Mouse (Mus musculus): ENCODE results near the gene Tprkb. TPM values are rescaled to one million over a fixed set of nuclear protein-coding genes. Genes with fewer than 3 reads are reported as not detected.
"Not testable (repeated sequence)": the region's sequence is repeated elsewhere in the genome, so short reads cannot be mapped to it uniquely, and the experiment has no call there.

Tprkb gene
- polyA plus RNA-seq, 1 experiment from 2014 or later: 19.7 TPM

GRCm38 (mm10) chr6:85942469-85942868 lies 30.8 kb downstream of the Tprkb start:
- 93% methylated on average over 3 of the region's 3 CpGs for WGBS
- Histone ChIP-seq H3K27me3 (replicated peaks) (no peaks in the 10 kb centered on the region), H3K36me3 (peaks cover 59% of the 10 kb centered on the region)

GRCm38 (mm10) chr6:85948549-85948948 lies 36.9 kb downstream of the Tprkb start:
- no peak overlapping the region for H3K27ac ChIP-seq (replicated peaks)
- no peak overlapping the region for H3K4me3 ChIP-seq
- no peak overlapping the region for H3K4me2 ChIP-seq
- H3K36me3 ChIP-seq: peaks cover 97% of the 10 kb centered on the region
- ATAC-seq (ENCODE audit: extremely low read depth, insufficient number of reproducible peaks, low FRiP score, low TSS enrichment): no peak
- no peaks in the 10 kb centered on the region for H3K4me1 ChIP-seq
- no peaks in the 10 kb centered on the region for H3K27me3 ChIP-seq (replicated peaks)
- WGBS: 81% methylated on average over 6 of the region's 6 CpGs
- H3K9me3 ChIP-seq: no peaks in the 10 kb centered on the region
- H3K9ac ChIP-seq: no peak overlapping the region

More at GRCm38 (mm10) chr6:85942469-85942868, 30.8 kb downstream of the Tprkb start:
- H3K4me3 ChIP-seq: no peak overlapping the region
- H3K9me3 ChIP-seq: no peaks in the 10 kb centered on the region
- no peak overlapping the region for H3K4me2 ChIP-seq
- H3K27ac ChIP-seq (replicated peaks): no peak overlapping the region
- ATAC-seq (ENCODE audit: extremely low read depth, insufficient number of reproducible peaks, low FRiP score, low TSS enrichment): no peak
- peaks cover 3% of the 10 kb centered on the region for H3K4me1 ChIP-seq
- no peak overlapping the region for H3K9ac ChIP-seq

- no peak overlapping the region for H3K4me2 ChIP-seq
- no peak for ATAC-seq (ENCODE audit: extremely low read depth, insufficient number of reproducible peaks, low FRiP score, low TSS enrichment)
- H3K4me3 ChIP-seq: no peak overlapping the region
- H3K9ac ChIP-seq: no peak overlapping the region
- peaks cover 58% of the 10 kb centered on the region for H3K36me3 ChIP-seq
- peaks cover 26% of the 10 kb centered on the region for H3K4me1 ChIP-seq
- no peaks in the 10 kb centered on the region for H3K9me3 ChIP-seq
- H3K27me3 ChIP-seq (replicated peaks): no peaks in the 10 kb centered on the region
- WGBS: 78% methylated on average over 3 of the region's 3 CpGs
- H3K27ac ChIP-seq (replicated peaks): no peak overlapping the region
Observed at GRCm38 (mm10) chr6:85957581-85957980, 45.9 kb downstream of the Tprkb start.

- WGBS: under 1% methylated on average over 67 of the region's 70 CpGs
- Histone ChIP-seq H3K36me3 (peaks cover 25% of the 10 kb centered on the region), H3K4me2 (peak within 1 kb of the TSS; percentile 89), H3K27me3 (replicated peaks) (no peaks in the 10 kb centered on the region), H3K4me1 (peaks cover 34% of the 10 kb centered on the region), H3K27ac (replicated peaks) (peak within 1 kb of the TSS; percentile 100), H3K9me3 (no peaks in the 10 kb centered on the region), H3K9ac (peak within 1 kb of the TSS; percentile 95), H3K4me3 (peak within 1 kb of the TSS; percentile 93)
- ATAC-seq (ENCODE audit: extremely low read depth, insufficient number of reproducible peaks, low FRiP score, low TSS enrichment): peak; percentile 90
Observed at GRCm38 (mm10) chr6:85961101-85962091, 49.7 kb downstream of the Tprkb start, which contains the start of gene Dusp11. Gene Dusp11 (minus strand): TSS chr6:85961667.

GRCm38 (mm10) chr6:85966081-85966480 lies 54.4 kb downstream of the Tprkb start:
- WGBS: 35% methylated on average over 6 of the region's 6 CpGs
- H3K27me3 ChIP-seq (replicated peaks); H3K9ac ChIP-seq; H3K4me3 ChIP-seq; H3K9me3 ChIP-seq; ATAC-seq (ENCODE audit: extremely low read depth, insufficient number of reproducible peaks, low FRiP score, low TSS enrichment); H3K4me2 ChIP-seq; H3K27ac ChIP-seq (replicated peaks); H3K36me3 ChIP-seq: not testable (repeated sequence)
- peaks cover 24% of the 10 kb centered on the region for H3K4me1 ChIP-seq

GRCm38 (mm10) chr6:85966686-85967085 lies 55.0 kb downstream of the Tprkb start:
- Histone ChIP-seq H3K4me2 (no peak overlapping the region), H3K27me3 (replicated peaks) (no peaks in the 10 kb centered on the region), H3K27ac (replicated peaks) (no peak overlapping the region)

GRCm38 (mm10) chr6:85969889-85970288 lies 58.2 kb downstream of the Tprkb start:
- Histone ChIP-seq H3K4me1 (peaks cover 33% of the 10 kb centered on the region), H3K9ac (no peak overlapping the region), H3K36me3 (no peaks in the 10 kb centered on the region), H3K9me3 (no peaks in the 10 kb centered on the region), H3K4me2 (no peak overlapping the region), H3K4me3 (no peak overlapping the region), H3K27ac (replicated peaks) (no peak overlapping the region), H3K27me3 (replicated peaks) (no peaks in the 10 kb centered on the region)
- ATAC-seq (ENCODE audit: extremely low read depth, insufficient number of reproducible peaks, low FRiP score, low TSS enrichment): no peak
- WGBS: 43% methylated on average over 2 of the region's 2 CpGs

More at GRCm38 (mm10) chr6:85966686-85967085, 55.0 kb downstream of the Tprkb start:
- H3K36me3 ChIP-seq: no peaks in the 10 kb centered on the region
- peaks cover 24% of the 10 kb centered on the region for H3K4me1 ChIP-seq
- 77% methylated on average over 4 of the region's 4 CpGs for WGBS
- no peak overlapping the region for H3K4me3 ChIP-seq
- ATAC-seq (ENCODE audit: extremely low read depth, insufficient number of reproducible peaks, low FRiP score, low TSS enrichment): no peak
- no peak overlapping the region for H3K9ac ChIP-seq
- H3K9me3 ChIP-seq: no peaks in the 10 kb centered on the region

- 35% methylated on average over 3 of the region's 3 CpGs for WGBS
Observed at GRCm38 (mm10) chr6:85972699-85973098, 61.0 kb downstream of the Tprkb start.

GRCm38 (mm10) chr6:85973336-85973735 lies 61.7 kb downstream of the Tprkb start:
- H3K27me3 ChIP-seq (replicated peaks): 0 out of 2 replicates have a peak, but pooled peaks cover 7% of the 10 kb centered on the region
- ATAC-seq (ENCODE audit: extremely low read depth, insufficient number of reproducible peaks, low FRiP score, low TSS enrichment): no peak
- H3K9ac ChIP-seq: no peak overlapping the region
- no peak overlapping the region for H3K4me2 ChIP-seq
- 64% methylated on average over 3 of the region's 3 CpGs for WGBS
- H3K9me3 ChIP-seq: no peaks in the 10 kb centered on the region
- H3K4me1 ChIP-seq: peaks cover 22% of the 10 kb centered on the region
- no peak overlapping the region for H3K4me3 ChIP-seq
- H3K27ac ChIP-seq (replicated peaks): no peak overlapping the region
- no peaks in the 10 kb centered on the region for H3K36me3 ChIP-seq

More at GRCm38 (mm10) chr6:85972699-85973098, 61.0 kb downstream of the Tprkb start:
- no peak overlapping the region for H3K4me2 ChIP-seq
- 0 out of 2 replicates have a peak, but pooled peaks cover 7% of the 10 kb centered on the region for H3K27me3 ChIP-seq (replicated peaks)
- no peak overlapping the region for H3K4me3 ChIP-seq
- H3K27ac ChIP-seq (replicated peaks): no peak overlapping the region; the same call in 1 of the 2 replicates
- peaks cover 22% of the 10 kb centered on the region for H3K4me1 ChIP-seq
- no peaks in the 10 kb centered on the region for H3K9me3 ChIP-seq
- H3K36me3 ChIP-seq: no peaks in the 10 kb centered on the region
- ATAC-seq (ENCODE audit: extremely low read depth, insufficient number of reproducible peaks, low FRiP score, low TSS enrichment): no peak
- H3K9ac ChIP-seq: peak overlapping the region; percentile 28; the same call in 1 of the 2 replicates

- no peaks in the 10 kb centered on the region for H3K9me3 ChIP-seq
- 0 out of 2 replicates have a peak, but pooled peaks cover 7% of the 10 kb centered on the region for H3K27me3 ChIP-seq (replicated peaks)
- peaks cover 19% of the 10 kb centered on the region for H3K4me1 ChIP-seq
- no peak overlapping the region for H3K4me2 ChIP-seq
- WGBS: 46% methylated on average over 10 of the region's 10 CpGs
- no peak overlapping the region for H3K27ac ChIP-seq (replicated peaks)
- H3K36me3 ChIP-seq: no peaks in the 10 kb centered on the region
- H3K9ac ChIP-seq: no peak overlapping the region
- ATAC-seq (ENCODE audit: extremely low read depth, insufficient number of reproducible peaks, low FRiP score, low TSS enrichment): no peak
- H3K4me3 ChIP-seq: no peak overlapping the region
Observed at GRCm38 (mm10) chr6:85974941-85975617, 63.4 kb downstream of the Tprkb start.

GRCm38 (mm10) chr6:85975761-85976160 lies 64.1 kb downstream of the Tprkb start:
- H3K4me1 ChIP-seq: peaks cover 12% of the 10 kb centered on the region

More at GRCm38 (mm10) chr6:85975761-85976160, 64.1 kb downstream of the Tprkb start:
- Histone ChIP-seq H3K4me2 (no peak overlapping the region), H3K9ac (no peak overlapping the region), H3K27me3 (replicated peaks) (0 out of 2 replicates have a peak, but pooled peaks cover 7% of the 10 kb centered on the region), H3K36me3 (no peaks in the 10 kb centered on the region), H3K4me3 (no peak overlapping the region), H3K27ac (replicated peaks) (no peak overlapping the region), H3K9me3 (no peaks in the 10 kb centered on the region)
- WGBS: 71% methylated on average over 1 of the region's 1 CpGs
- ATAC-seq (ENCODE audit: extremely low read depth, insufficient number of reproducible peaks, low FRiP score, low TSS enrichment): no peak

Measured in heart, embryonic 13.5 days (tissue).